Mouse (Mus musculus) cortical plate, adult 2 months (tissue): ENCODE results near the gene Cnot2. TPM values are rescaled to one million over a fixed set of nuclear protein-coding genes. Genes with fewer than 3 reads are reported as not detected.

ENCODE experiments used
- H3K27ac ChIP-seq: fragments of 200-500 bp; 2 replicates; pipeline ENCODE4 v1.5.1; 2012; ENCODE audit warnings: low read length, control low read depth, inconsistent platforms; ENCODE audit not compliant: insufficient read depth
- H3K4me1 ChIP-seq: fragments of 200-500 bp; 2 replicates; pipeline ENCODE4 v1.6.1; 2011; ENCODE audit warnings: low read length; ENCODE audit not compliant: control insufficient read depth, insufficient read depth
- H3K4me3 ChIP-seq: fragments of 200-500 bp; 2 replicates; pipeline ENCODE4 v1.5.1; 2011; ENCODE audit warnings: mild to moderate bottlenecking, low read length, control low read depth; ENCODE audit not compliant: insufficient read depth
- CTCF ChIP-seq: fragments of 200-500 bp; IDR thresholded peaks from 2 replicates; pipeline ENCODE4 v1.5.1; 2011; ENCODE audit warnings: mild to moderate bottlenecking, control low read depth, low read length; ENCODE audit not compliant: insufficient read depth; ENCODE audit errors: extremely low read depth
- POLR2A ChIP-seq: fragments of 200-500 bp; IDR thresholded peaks from 2 replicates; pipeline ENCODE4 v1.6.1; 2011; ENCODE audit warnings: mild to moderate bottlenecking, low read length, control low read depth; ENCODE audit not compliant: insufficient read depth; ENCODE audit errors: extremely low read depth
- polyA plus RNA-seq: library from polyadenylated mRNA; depleted of rRNA; stranded (reverse); fragments of >200 nt; gene quantifications from 2 replicates; pipeline ENCODE4 v1.2.3, GENCODE M21; 2012

The Cnot2 gene
- polyA plus RNA-seq, 1 experiment: 67.5 TPM

GRCm38 (mm10) chr10:116470306-116470925 is 110.9 kb downstream of the Cnot2 start:
- no peak for TF ChIP-seq POLR2A
- no peak for TF ChIP-seq CTCF
- Histone ChIP-seq H3K4me1 (no peaks in the 10 kb centered on the region; the same call in 1 of the 2 replicates), H3K4me3 (peak overlapping the region; percentile 24), H3K27ac (no peak overlapping the region)

GRCm38 (mm10) chr10:116468094-116468493 is 113.2 kb downstream of the Cnot2 start:
- Histone ChIP-seq H3K27ac (no peak overlapping the region), H3K4me1 (no peaks in the 10 kb centered on the region; the same call in 1 of the 2 replicates), H3K4me3 (no peak overlapping the region)
- TF ChIP-seq POLR2A (no peak), CTCF (no peak)

GRCm38 (mm10) chr10:116463753-116464345 is 117.5 kb downstream of the Cnot2 start:
- H3K27ac ChIP-seq: no peak overlapping the region

GRCm38 (mm10) chr10:116461443-116461842 is 119.9 kb downstream of the Cnot2 start:
- H3K4me3 ChIP-seq: no peak overlapping the region
- H3K4me1 ChIP-seq: 0 out of 2 replicates have a peak, but pooled peaks cover 3% of the 10 kb centered on the region
- no peak overlapping the region for H3K27ac ChIP-seq
- TF ChIP-seq POLR2A (no peak), CTCF (no peak)

More at GRCm38 (mm10) chr10:116463753-116464345, 117.5 kb downstream of the Cnot2 start:
- TF ChIP-seq CTCF: no peak
- no peak for TF ChIP-seq POLR2A
- H3K4me3 ChIP-seq: no peak overlapping the region
- H3K4me1 ChIP-seq: 0 out of 2 replicates have a peak, but pooled peaks cover 3% of the 10 kb centered on the region

GRCm38 (mm10) chr10:116458786-116459185 is 122.5 kb downstream of the Cnot2 start:
- Histone ChIP-seq H3K27ac (no peak overlapping the region), H3K4me3 (no peak overlapping the region), H3K4me1 (0 out of 2 replicates have a peak, but pooled peaks cover 3% of the 10 kb centered on the region)
- TF ChIP-seq POLR2A (no peak), CTCF (no peak)

GRCm38 (mm10) chr10:116452771-116453170 is 128.5 kb downstream of the Cnot2 start:
- no peak overlapping the region for H3K4me3 ChIP-seq
- H3K27ac ChIP-seq: no peak overlapping the region
- TF ChIP-seq POLR2A (no peak), CTCF (no peak)
- H3K4me1 ChIP-seq: no peaks in the 10 kb centered on the region

- Histone ChIP-seq H3K4me1 (no peaks in the 10 kb centered on the region), H3K27ac (no peak overlapping the region), H3K4me3 (no peak overlapping the region)
- TF ChIP-seq CTCF (no peak), POLR2A (no peak)
Observed at GRCm38 (mm10) chr10:116450621-116451020, 130.7 kb downstream of the Cnot2 start.

- TF ChIP-seq POLR2A: no peak
- TF ChIP-seq CTCF: no peak
- Histone ChIP-seq H3K4me1 (no peaks in the 10 kb centered on the region), H3K4me3 (no peak overlapping the region)
Observed at GRCm38 (mm10) chr10:116448166-116448565, 133.1 kb downstream of the Cnot2 start.

GRCm38 (mm10) chr10:116447176-116447575 is 134.1 kb downstream of the Cnot2 start:
- Histone ChIP-seq H3K4me3 (no peak overlapping the region), H3K4me1 (no peaks in the 10 kb centered on the region), H3K27ac (no peak overlapping the region)
- TF ChIP-seq POLR2A (no peak), CTCF (no peak)

More at GRCm38 (mm10) chr10:116448166-116448565, 133.1 kb downstream of the Cnot2 start:
- no peak overlapping the region for H3K27ac ChIP-seq

- Histone ChIP-seq H3K4me3 (no peak overlapping the region), H3K27ac (no peak overlapping the region), H3K4me1 (no peaks in the 10 kb centered on the region)
- TF ChIP-seq CTCF (no peak), POLR2A (no peak)
Observed at GRCm38 (mm10) chr10:116446040-116446439, 135.3 kb downstream of the Cnot2 start.
